Mouse (Mus musculus): ENCODE data around the gene Atp9a.

- TF ChIP-seq EP300 (IDR thresholded peaks at IDR 0.05; ENCODE audit: low read depth) = no peak
- TF ChIP-seq CTCF (IDR thresholded peaks at IDR 0.05; ENCODE audit: low read depth) = no peak
Observed at GRCm38 (mm10) chr2:168694379-168695026, 47.7 kb downstream of the Atp9a start.

All from liver, embryonic 14.5 days (tissue).